Mouse (Mus musculus) large intestine, adult 2 months (tissue): ENCODE results near the gene Rab43. TPM values are rescaled to one million over a fixed set of nuclear protein-coding genes. Genes with fewer than 3 reads are reported as not detected.
"Not testable (repeated sequence)": the region's sequence is repeated elsewhere in the genome, so short reads cannot be mapped to it uniquely, and the experiment has no call there.

Source experiments
- DNase-seq: peaks from one replicate; pipeline ENCODE4 v3.0.0-alpha.2; 2012; ENCODE audit warnings: low read depth, low spot score
- WGBS: fragments of 180-500 bp; shearing (Covaris S2); methylation state at CpG from one replicate; pipeline ENCODE4 v1.1.7; 2018; 5-methylcytosine and 5-hydroxymethylcytosine counted together
- polyA plus RNA-seq: library from polyadenylated mRNA; depleted of rRNA; stranded (reverse); fragments of >200 nt; gene quantifications from 2 replicates; pipeline ENCODE4 v1.2.3, GENCODE M21; 2012

The Rab43 gene
- polyA plus RNA-seq, 1 experiment = 48.8 TPM

DNA sequence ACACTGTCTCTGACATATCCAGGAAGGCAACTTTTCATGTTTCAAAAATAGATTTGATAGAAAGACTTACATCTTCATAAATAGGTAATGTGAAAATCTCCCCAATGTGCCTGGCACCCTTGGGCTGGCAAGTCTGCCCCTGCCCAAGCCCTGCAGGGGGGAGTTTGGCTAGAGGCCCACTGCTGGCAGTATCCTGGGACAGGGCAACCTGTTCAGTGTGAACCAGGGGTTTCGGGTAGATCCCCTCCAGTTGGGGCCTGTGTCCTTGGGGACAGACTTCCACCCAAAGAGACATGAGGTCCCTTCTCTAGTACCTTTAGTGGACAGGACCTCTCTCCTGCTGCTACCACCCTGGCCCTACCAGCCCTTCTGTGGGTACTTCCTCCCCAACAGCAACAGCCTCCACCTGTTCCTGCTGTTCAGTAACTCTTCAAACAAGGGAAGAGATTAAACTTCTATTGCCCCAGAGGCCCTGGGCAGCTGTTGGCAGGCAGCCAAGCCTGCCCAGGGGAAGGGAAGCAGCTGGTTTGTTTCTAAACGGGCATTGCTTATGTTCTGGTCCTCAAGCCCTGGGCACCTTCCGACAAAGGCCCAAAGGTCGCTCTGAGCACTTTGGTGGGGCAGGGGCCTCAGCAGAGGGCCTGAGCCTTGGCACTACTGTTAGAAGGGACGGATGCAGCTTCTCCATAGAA, 22.9 kb downstream of the Rab43 start:
- whole genome bisulfite sequencing = 12% methylated on average over 5 of the region's 5 CpGs
- no peak for DNase-seq

DNA sequence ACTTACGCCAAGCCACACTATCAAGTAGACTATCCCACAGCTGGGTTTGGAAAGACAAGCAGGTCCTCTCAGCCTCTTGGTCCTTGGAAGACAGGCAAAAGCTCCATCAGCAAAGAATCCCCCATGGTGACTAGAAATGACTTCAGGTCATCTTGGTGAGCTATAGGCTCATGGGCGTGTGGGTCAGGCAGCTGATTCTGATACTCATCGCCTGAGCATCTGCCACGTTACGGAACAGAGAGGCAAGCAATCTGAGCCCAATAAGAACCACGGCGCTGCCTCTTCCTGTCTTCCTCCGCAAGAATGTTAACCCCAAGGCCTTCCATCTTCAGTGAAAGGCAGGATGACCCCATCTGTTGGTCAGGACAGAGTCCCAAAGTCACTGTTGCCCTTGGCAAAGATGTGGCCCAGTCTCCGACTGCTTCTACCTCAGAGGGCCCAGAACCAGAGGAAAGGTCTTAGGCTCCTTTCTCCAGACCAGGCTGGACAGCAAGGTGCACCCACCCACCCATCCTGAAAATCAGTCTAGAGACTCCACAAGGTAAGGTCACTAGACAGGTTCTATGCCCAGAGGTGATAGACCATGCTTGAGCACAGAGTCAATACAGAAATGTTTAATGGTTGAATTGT, 23.6 kb downstream of the Rab43 start:
- 90% methylated on average over 9 of the region's 9 CpGs for WGBS
- no peak for DNase-seq

DNA sequence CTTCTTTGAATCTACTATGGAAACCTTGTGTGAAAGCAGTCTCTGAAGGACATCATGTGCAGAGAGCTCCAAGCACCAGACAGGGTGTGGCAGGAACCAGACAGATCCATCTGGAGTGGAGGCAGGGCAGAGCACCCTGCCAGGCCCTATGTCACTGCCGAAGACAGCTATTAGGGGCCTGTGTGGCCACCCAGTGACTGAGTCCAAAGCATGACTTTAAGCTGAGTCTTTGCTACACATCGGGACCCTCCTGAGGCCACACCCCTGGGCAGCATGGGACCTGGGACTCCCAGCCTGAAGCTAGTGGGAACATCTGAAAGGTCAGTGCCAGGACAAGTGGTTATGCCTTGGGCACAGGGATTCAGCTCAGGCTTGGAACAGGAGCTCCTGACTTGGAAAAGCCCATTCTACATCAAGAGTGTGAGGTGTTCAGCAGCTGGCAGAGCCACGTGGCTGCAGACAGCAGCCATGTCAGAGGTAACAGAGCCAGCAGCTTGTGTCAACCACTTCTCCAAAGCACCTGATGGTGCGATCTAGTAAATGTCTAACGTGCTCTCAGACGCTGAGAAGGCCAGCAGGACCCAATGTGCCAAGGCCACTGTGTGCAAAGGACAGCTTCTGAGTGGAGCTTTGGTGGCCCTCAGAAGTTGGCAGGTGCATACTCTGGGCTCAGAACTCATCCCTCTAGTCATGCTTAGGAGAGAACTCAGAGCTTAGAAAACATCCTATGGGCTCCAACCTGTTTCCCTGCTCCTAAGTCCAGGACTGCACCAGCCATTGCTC, 24.7 kb downstream of the Rab43 start:
- no peak for DNase-seq
- WGBS = 37% methylated on average over 6 of the region's 6 CpGs

DNA sequence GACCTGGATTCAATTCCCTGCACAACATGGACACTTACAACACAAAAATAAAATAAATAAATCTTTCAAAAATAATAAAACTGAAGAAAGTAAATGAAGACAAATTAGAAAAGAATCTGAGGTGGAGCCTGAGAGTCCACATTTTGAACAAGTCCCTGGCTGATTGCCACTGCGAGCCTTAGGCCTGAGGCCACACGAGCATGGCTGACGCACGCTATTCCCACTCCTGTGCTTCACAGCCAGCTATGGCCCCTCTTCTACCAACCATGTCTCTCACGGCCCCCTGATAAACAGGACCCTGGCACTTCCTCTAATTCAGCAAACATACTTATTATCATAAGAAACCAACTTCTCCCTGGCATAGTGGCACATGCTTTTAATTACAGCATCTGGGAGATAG, 25.3 kb downstream of the Rab43 start:
- 76% methylated on average over 5 of the region's 5 CpGs for WGBS
- DNase-seq = no peak

DNA sequence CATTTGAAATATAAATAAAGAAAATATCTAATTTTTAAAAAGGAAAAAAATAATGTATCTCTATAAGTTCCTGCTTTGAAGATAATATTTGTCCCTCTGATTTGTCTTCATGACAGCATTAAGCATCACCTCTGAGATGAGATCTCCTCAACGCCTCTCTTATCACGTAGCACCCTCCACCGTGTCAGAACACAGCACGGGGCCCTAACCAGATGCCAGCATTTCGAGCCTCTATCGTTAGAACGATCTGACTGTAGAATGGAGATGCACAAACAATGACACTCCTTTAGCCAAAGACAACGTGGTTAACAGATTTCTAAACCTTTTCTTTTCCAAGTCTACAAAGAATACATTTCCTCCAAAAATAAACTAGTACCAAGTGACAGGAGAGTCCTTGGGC, 27.9 kb downstream of the Rab43 start:
- 81% methylated on average over 8 of the region's 8 CpGs for WGBS
- no peak for DNase-seq

DNA sequence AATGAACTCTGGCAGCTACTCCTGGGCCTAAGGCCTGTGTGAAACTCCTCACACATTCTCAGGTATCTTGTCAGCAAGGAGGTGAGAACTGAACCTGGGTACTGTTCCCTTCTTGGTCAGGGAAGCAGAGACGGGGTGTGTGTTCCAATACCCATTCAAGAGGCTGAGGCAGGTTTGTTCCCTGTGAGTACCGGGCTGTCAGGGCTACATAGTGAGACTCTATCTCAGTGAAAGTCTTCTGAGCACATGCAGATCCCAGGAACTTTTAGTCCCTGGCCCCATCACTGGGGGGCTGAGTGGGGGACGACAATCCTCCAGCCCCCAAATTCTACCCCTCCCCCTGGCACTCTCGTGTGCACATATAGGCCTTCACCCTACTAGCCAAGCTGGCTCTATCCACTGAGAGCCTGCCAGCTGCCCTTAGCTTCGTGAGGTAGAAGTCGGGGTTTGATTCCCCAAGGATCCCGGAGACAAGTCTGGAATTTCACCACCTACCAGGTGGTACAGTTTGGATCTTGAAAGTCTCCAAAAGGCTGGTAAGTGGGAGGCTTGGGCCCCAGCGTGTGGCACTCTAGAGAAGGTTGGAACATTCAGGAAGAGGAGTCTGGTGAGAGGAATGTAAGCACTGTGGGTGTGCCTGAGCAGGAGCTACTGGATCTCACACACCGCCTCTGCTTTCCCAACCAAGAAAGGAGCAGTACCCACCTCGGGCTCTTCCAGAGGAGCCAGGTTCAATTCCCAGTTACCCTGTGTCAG, 31.2 kb downstream of the Rab43 start:
- 80% methylated on average over 10 of the region's 10 CpGs for WGBS
- DNase-seq = no peak

DNA sequence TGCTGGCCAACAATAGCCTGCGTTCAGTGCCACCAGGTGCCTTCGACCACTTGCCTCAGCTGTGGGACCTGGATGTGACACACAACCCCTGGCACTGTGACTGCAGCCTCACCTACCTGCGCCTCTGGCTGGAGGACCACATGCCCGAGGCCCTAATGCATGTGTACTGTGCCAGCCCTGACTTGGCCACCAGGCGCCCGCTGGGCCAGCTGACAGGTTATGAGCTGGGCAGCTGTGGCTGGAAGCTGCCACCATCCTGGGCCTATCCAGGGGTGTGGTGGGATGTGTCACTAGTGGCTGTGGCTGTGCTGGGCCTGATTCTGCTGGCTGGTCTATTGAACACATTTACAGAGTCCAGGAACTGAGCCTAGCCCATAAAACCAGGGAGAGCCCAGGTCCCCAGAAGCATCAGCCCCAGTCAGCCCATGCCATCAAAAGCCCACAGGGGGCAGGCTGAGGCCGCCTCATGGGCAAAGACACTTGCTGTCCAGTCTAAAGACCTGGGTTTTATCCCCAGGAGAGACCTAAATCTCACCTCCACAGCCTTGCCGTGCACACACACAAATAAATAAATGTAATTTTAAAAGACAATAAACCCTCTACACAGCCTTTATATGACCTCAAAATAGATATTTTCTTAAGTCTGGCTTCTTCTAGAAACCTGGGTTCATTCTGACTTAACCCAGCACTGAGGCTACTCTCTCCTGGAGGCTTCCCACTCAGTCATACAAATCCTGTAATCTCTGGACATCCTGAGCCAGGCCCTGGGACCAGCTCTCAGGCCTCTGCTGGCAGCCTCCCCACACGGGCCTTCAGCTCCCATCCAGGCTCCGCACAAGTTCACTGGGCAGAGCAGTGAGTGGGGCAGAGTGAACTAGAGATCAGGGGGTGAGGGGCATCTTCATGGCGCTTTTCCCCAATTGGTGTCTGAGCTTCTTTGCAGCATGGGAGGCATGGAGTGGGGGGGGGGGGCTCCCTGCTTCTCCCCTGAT, 32.5 kb downstream of the Rab43 start:
- DNase-seq = no peak
- 84% methylated on average over 11 of the region's 11 CpGs for WGBS

DNA sequence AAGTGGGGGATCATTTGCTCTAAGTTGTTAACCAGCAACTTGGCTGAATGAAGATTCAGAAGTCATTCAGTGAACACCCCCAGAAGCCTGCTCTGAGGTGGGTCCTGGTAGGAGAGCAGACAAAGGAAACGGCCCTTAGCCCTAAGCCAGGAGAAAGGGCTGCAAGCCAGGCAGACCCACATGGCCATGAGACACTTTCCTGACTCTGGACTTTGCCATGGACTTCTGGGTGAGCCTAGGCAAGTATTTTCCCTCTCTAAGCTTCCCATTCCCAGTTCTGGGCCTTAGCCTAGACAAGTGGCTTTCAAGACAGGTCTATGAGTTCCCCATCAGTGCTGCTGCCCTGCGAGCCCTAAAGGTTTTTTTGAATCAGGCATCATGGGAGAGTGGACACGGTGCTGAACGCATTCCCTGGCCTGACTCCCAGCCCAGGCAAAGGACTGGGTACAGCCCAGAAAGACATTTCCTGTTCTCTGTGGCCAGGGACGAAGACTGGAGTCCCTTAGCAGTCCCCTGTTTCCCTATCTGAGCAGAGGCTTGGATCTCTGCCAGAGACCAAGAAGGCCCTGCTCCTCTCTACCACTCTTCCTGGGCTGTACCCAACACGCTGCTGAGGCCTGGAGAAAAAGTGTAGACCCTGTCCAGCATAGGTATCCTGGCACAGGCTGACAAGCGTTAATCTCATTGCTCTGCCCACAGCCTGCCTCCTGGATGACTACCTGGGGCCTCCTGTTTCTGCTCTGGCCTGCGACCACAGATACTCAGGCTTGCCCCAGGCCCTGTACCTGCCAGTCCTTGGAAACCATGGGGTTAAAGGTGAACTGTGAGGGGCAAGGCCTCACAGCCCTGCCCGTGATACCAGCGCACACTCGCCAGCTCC, 33.4 kb downstream of the Rab43 start:
- DNase-seq = no peak
- WGBS = 71% methylated on average over 11 of the region's 11 CpGs

DNA sequence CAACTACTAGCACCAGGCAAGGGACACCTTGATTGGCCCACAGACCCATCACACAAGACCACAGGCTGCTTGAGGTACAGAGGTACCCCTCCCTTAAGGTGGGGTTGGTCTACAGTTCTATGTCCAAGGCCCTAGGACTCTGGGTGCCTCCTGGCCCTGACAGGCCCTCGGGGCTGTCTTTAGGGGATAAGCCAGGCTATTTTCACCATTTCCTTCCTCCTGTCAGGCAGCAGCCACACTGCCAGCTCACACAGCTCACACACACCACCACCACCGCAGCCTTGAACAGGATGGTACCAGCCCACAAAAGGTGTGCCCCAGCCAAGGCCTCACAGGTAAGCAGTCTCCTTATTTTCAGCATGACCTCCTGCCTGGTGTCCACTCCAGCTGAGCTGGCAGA, 34.1 kb downstream of the Rab43 start, which contains the start of gene Gp9:
Gene Gp9, plus strand, starts transcription at position 231 of the 400 bp plus-strand sequence.
- WGBS = 47% methylated on average over 2 of the region's 2 CpGs

DNA sequence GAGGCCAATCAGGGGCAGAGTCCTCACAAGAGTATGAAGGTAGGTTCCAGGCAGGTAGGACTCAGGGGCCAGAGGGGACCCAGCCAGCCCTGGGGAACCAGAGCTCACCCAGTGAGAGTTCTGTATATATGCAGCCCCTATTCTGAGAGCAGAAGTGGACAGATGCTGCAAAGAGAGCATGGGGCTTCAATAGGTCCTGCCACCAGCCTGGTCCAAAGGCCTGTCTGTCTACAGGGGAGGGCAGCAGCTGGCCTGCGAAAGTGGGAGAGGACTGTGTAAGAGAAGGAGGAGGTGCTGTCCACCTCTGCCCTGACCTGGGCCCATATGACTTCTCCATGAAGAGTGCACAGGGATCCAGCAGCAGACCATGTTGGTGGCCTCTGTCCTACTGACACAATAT, 35.3 kb downstream of the Rab43 start:
- WGBS = 78% methylated on average over 1 of the region's 1 CpGs

More for the DNA sequence above, 34.1 kb downstream of the Rab43 start, which contains the start of gene Gp9:
- no peak for DNase-seq

DNA sequence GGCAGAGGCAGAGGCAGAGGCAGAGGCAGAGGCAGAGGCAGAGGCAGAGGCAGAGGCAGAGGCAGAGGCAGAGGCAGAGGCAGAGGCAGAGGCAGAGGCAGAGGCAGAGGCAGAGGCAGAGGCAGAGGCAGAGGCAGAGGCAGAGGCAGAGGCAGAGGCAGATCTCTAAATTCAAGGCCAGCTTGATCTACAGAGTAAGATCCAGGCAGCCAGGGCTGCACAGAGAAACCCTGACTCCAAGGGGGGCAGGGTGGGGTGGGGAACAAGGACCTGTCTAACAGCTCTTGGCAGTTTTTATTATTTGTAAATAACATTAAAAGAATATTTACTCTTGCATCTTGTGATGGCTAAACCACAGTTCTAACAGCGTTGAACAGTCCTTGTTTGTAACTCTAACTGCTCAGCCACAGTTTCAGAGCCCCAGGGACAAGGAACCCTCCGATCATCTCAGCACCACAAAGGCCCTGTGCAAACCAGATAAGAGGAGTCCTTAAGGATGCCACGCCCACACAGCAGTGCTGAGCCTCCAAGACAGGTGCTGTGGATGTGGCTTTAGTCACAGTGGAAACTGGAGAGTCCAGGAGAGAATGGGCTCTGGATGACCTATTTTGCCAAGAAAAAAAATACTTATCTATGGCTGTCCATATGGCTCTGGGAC, 36.2 kb downstream of the Rab43 start:
- DNase-seq = no peak
- WGBS = 19% methylated on average over 3 of the region's 3 CpGs

More for the DNA sequence above, 35.3 kb downstream of the Rab43 start:
- DNase-seq = no peak

DNA sequence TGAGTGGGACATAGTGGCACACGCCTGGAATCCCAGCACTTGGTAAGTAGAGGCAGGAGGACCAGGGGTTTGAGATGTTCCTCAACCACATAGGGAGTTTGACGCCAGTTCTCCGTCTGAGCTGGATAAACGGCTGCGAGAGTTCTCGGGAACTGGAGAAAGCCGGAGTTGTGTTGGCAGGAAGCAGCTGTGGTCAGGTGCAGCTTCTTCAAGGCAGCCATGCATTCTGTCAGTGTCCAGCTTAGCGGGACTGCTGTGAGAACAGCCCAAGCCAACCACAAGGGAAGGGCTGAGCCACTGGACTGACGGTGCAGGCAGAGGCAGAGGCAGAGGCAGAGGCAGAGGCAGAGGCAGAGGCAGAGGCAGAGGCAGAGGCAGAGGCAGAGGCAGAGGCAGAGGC, 37.1 kb downstream of the Rab43 start:
- DNase-seq = no peak
- WGBS = 70% methylated on average over 9 of the region's 9 CpGs

DNA sequence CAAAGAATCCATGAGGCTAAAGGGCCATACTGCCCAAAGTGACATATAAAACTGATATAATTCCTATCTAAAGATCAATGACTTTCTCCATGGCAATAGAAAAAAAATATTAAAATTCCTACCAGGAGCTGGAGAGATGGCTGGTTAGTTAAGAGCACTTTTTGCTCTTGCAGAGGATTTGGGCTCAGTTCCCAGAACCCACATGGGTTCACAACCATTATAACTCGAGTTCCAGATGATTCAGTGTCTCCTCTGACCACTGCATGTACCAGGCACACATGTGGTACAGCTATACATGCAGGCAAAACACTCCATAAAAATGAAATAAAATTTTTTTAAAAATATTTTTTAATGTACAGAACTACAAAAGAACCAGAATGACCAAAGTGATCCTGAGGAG, 37.5 kb downstream of the Rab43 start:
- WGBS = 26% methylated on average over 1 of the region's 1 CpGs
- DNase-seq = no peak

DNA sequence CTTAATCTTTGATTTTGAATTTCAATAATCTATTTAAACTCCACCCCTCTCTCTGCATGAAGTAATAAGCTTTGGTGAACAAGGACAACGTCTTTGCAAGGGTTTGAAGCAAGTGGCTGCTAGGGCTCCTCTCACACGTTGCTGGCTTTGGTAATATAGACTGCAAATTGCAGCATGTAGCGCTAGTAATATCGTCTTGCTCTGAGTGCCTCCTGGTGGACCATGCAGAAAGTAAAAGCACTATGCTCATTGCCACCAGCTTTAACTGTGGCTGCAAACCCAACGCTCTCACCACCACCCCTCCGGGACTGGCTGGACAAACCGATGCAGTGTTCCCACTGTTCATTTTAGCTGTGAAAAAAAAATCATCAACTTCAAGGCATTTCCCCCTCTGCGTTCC, 41.3 kb downstream of the Rab43 start:
- DNase-seq = no peak

DNA sequence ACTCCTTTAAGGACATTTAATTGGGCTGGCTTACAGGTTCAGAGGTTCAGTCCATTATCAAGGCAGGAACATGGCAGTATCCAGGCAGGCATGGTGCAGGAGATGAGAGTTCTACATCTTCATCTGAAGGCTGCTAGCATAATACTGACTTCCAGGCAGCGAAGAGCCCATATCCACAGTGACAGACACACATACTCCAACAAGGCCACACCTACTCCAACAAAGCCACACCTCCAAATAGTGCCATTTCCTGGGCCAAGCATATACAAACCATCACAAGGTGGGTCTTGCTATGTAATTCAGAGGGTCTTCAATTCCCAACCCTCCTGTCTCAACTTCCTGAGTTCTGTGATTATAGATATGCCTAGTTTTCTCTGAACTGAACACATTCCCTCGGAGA, 47.7 kb downstream of the Rab43 start:
- 92% methylated on average over 2 of the region's 2 CpGs for WGBS
- not testable (repeated sequence) for DNase-seq

More for the DNA sequence above, 41.3 kb downstream of the Rab43 start:
- 36% methylated on average over 8 of the region's 8 CpGs for WGBS

DNA sequence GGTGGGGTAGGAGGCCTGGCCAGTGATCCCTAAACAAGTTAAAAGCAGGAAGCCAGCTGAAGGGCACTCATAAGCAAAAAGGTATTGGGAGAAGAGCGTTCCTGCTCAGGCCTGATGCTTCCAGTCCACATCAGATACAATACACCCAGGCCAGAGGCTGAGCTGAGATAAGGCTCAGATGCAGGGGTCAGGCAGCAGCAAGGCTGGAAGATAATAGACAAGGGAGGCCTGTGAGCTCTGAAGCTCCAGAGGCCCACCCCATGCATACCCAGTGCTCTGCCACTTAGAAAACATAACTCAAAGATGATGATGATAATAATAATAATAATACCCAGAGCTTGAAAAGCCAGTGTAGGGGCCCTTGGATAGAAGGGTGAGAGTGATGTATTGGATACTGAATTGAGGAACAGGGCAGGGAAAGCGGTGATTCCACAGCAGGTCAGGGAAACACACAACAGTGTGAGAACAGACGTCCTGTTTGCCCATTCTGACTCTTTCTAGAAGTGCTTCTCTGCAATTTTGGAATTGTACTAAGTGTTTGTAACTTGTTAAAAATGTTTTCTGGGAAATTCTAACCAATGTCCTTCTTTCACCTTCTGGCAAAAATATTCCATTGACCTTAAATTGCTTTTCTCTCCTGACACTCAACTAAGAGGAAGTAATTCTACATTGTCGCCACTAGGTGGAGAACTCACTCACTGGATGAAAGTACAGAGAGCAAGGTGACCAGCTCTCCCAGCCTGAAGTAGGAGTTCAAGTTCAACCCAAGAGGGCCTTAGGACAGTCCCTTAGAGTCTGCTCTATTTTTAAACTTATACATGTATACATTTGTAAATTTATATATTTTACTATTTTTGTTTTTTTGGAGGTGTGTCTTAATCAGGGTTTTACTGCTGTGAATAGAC, 48.3 kb downstream of the Rab43 start:
- 66% methylated on average over 4 of the region's 4 CpGs for WGBS
- DNase-seq = no peak
